Mouse (Mus musculus): ENCODE data around the gene Slc5a11. TPM values are rescaled to one million over a fixed set of nuclear protein-coding genes. Genes with fewer than 3 reads are reported as not detected.

Gene Slc5a11
- total RNA-seq (2014; rRNA removed) (0.23 and 0.29 TPM in 2 replicates), polyA plus RNA-seq (2015; fragmentation: Nextera tagmentation; extraction: Ambion mirVana) (0.15 and 0.17 TPM in 2 replicates)

DNA sequence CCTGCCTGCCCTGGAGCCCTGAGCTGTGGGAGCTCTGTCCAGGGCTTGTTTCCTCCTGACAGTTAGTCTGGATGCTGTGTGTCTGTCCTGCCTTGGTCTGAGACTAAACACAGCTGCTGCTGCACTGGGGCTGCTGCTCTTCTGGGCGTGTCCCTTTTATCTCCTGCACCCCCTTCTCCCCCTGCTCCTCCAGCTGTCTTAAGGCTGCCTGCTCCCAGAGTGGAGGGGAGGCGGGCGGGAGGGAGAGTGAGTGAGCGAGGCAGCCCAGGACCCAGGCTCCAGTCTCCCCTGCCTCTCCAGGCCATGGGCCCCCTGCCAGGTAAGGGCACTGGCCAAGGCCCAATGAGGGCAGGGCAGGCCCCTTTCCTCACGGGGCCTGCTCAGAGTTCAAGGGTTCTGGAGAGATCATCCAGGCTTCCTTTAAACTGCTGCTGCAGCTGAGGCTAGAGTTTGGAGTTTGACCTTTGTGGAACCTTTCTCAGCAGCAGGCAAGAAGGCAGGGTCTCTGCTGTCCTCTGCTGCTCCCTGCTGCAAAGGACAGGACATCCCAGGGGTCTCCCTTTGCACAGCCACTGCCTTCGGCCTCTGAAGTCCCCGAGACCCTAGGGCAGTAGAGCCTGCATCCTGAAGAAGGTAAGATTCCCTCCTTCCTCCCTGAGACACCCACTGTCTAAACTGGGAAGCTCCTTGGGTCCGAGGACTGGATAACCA is at the start of gene Slc5a11:
Slc5a11 (plus strand) TSS at position 416 of the 711 bp plus-strand sequence.
- no peak for DNase-seq
- H3K36me3 ChIP-seq (ENCODE audit: insufficient read depth): no peaks in the 10 kb centered on the region
- no peak within 1 kb of the TSS for H3K4me2 ChIP-seq (ENCODE audit: low read depth)
- no peak for TF ChIP-seq CTCF (IDR thresholded peaks at IDR 0.05; ENCODE audit: low read depth)
- H3K4me3 ChIP-seq (ENCODE audit: low read depth, low read length): no peak within 1 kb of the TSS
- ATAC-seq: peak; percentile 40; the same call in 1 of the 2 replicates
- H3K9me3 ChIP-seq (ENCODE audit: low read length): no peaks in the 10 kb centered on the region
- H3K9ac ChIP-seq: no peak within 1 kb of the TSS
- no peak within 1 kb of the TSS for H3K27ac ChIP-seq (ENCODE audit: low read depth, low read length)
- WGBS: 41% methylated on average over 8 of the region's 8 CpGs
- no peaks in the 10 kb centered on the region for H3K4me1 ChIP-seq (ENCODE audit: insufficient read depth)
- no peaks in the 10 kb centered on the region for H3K27me3 ChIP-seq (ENCODE audit: insufficient read depth, low read length)

DNA sequence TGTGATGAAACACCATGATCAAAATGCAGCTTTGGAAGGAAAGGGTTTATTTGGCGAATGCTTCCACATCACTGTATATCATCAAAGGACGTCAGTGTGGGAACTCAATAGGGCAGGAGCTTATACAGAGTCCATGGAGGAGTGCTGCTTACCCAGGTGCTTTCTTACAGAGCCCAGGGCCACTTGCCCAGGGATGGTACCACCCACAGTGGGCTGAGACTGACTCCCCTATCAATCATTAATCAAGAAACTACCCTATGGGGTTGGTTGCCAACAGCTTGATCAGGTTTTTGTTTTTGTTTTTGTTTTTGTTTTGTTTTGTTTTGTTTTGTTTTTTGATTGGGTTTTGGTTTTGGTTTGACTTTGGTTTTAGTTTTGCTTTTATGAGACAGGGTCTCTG is 47.1 kb upstream of the Slc5a11 start:
- Histone ChIP-seq H3K9me3 (ENCODE audit: low read length) (no peaks in the 10 kb centered on the region), H3K4me3 (ENCODE audit: low read depth, low read length) (no peak overlapping the region), H3K9ac (no peak overlapping the region), H3K4me1 (ENCODE audit: insufficient read depth) (no peaks in the 10 kb centered on the region), H3K27me3 (ENCODE audit: insufficient read depth, low read length) (no peaks in the 10 kb centered on the region), H3K36me3 (ENCODE audit: insufficient read depth) (peaks cover 78% of the 10 kb centered on the region), H3K27ac (ENCODE audit: low read depth, low read length) (no peak overlapping the region), H3K4me2 (ENCODE audit: low read depth) (no peak overlapping the region)
- ATAC-seq: no peak
- TF ChIP-seq CTCF (IDR thresholded peaks at IDR 0.05; ENCODE audit: low read depth): no peak
- no peak for DNase-seq
- WGBS: 78% methylated on average over 2 of the region's 2 CpGs

DNA sequence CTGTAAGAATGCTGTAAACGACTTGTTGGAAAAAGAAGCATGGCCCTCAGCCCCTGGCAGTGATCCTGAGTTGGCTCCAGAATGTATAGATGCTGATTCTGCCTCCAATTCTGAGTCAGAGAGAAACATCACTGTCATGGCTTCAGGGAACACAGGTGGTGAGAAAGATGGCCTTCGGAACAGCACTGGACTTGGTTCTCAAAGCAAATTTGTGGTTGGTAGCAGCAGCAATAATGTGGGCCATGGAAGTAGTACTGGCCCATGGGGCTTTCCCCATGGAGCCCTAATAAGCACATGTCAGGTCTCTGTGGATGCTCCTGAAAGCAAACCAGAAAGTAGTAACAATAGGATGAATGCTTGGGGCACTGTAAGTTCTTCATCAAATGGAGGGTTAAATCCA is 45.0 kb upstream of the Slc5a11 start:
- Histone ChIP-seq H3K36me3 (ENCODE audit: insufficient read depth) (peaks cover 72% of the 10 kb centered on the region), H3K4me3 (ENCODE audit: low read depth, low read length) (no peak overlapping the region), H3K27ac (ENCODE audit: low read depth, low read length) (no peak overlapping the region), H3K9me3 (ENCODE audit: low read length) (no peaks in the 10 kb centered on the region), H3K4me2 (ENCODE audit: low read depth) (no peak overlapping the region), H3K9ac (no peak overlapping the region), H3K27me3 (ENCODE audit: insufficient read depth, low read length) (no peaks in the 10 kb centered on the region), H3K4me1 (ENCODE audit: insufficient read depth) (no peaks in the 10 kb centered on the region)
- no peak for DNase-seq
- no peak for TF ChIP-seq CTCF (IDR thresholded peaks at IDR 0.05; ENCODE audit: low read depth)
- ATAC-seq: no peak
- WGBS: 80% methylated on average over 2 of the region's 2 CpGs

DNA sequence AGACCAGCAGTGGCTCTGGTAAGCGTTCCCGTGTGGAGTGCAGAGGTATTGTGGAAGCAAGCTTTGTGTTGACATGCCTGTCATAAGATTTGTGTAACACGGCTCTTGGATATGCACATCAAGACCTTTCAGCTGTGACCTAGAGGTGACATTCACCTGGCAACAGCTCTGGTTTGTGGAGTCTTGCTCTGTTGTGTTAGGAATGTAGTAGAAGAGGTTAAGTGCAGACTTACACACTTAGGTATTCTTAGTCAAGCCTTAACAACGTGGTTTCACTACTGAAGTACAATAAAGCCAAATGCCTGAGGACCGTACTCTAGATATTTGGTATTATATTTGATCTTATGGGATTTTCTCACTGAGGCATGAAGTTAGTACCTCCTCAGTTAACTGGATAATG is 42.5 kb upstream of the Slc5a11 start:
- Histone ChIP-seq H3K36me3 (ENCODE audit: insufficient read depth) (peaks cover 70% of the 10 kb centered on the region), H3K27me3 (ENCODE audit: insufficient read depth, low read length) (no peaks in the 10 kb centered on the region), H3K4me3 (ENCODE audit: low read depth, low read length) (no peak overlapping the region), H3K27ac (ENCODE audit: low read depth, low read length) (no peak overlapping the region), H3K4me2 (ENCODE audit: low read depth) (no peak overlapping the region), H3K4me1 (ENCODE audit: insufficient read depth) (no peaks in the 10 kb centered on the region), H3K9me3 (ENCODE audit: low read length) (no peaks in the 10 kb centered on the region), H3K9ac (no peak overlapping the region)
- no peak for TF ChIP-seq CTCF (IDR thresholded peaks at IDR 0.05; ENCODE audit: low read depth)
- DNase-seq: no peak
- ATAC-seq: no peak
- 88% methylated on average over 5 of the region's 5 CpGs for WGBS

DNA sequence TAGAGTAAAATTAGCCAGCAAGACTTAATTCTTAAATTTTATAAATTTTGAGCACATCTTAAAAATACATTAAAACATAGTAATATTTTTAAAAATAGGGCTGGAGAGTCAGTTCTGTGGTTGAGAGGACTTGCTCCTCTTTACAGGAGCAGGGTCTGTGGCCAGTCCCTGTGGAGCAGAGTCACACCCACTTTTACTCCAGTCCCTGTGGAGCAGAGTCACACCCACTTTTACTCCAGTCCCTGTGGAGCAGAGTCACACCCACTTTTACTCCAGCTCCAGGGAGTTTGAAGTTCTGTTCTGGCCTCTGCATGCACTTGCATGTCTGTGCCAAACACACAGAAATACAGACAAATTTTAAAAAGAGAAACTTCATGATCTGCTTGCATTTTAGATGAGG is 37.4 kb upstream of the Slc5a11 start:
- Histone ChIP-seq H3K4me2 (ENCODE audit: low read depth) (no peak overlapping the region), H3K27ac (ENCODE audit: low read depth, low read length) (no peak overlapping the region)
- TF ChIP-seq CTCF (IDR thresholded peaks at IDR 0.05; ENCODE audit: low read depth): no peak

GRCm38 (mm10) chr7:123181787-123182701 is 32.5 kb upstream of the Slc5a11 start:
- no peak for TF ChIP-seq CTCF (IDR thresholded peaks at IDR 0.05; ENCODE audit: low read depth)
- ATAC-seq: no peak
- Histone ChIP-seq H3K4me3 (ENCODE audit: low read depth, low read length) (no peak overlapping the region), H3K4me2 (ENCODE audit: low read depth) (no peak overlapping the region), H3K9me3 (ENCODE audit: low read length) (no peaks in the 10 kb centered on the region), H3K36me3 (ENCODE audit: insufficient read depth) (peaks cover 84% of the 10 kb centered on the region), H3K27ac (ENCODE audit: low read depth, low read length) (no peak overlapping the region), H3K27me3 (ENCODE audit: insufficient read depth, low read length) (no peaks in the 10 kb centered on the region), H3K4me1 (ENCODE audit: insufficient read depth) (no peaks in the 10 kb centered on the region), H3K9ac (no peak overlapping the region)
- DNase-seq: no peak
- 87% methylated on average over 20 of the region's 20 CpGs for WGBS

More for the DNA sequence above, 37.4 kb upstream of the Slc5a11 start:
- no peak overlapping the region for H3K4me3 ChIP-seq (ENCODE audit: low read depth, low read length)
- DNase-seq (no peak), ATAC-seq (no peak)
- H3K9me3 ChIP-seq (ENCODE audit: low read length): no peaks in the 10 kb centered on the region
- no peak overlapping the region for H3K9ac ChIP-seq
- peaks cover 75% of the 10 kb centered on the region for H3K36me3 ChIP-seq (ENCODE audit: insufficient read depth)
- H3K4me1 ChIP-seq (ENCODE audit: insufficient read depth): no peaks in the 10 kb centered on the region
- no peaks in the 10 kb centered on the region for H3K27me3 ChIP-seq (ENCODE audit: insufficient read depth, low read length)

GRCm38 (mm10) chr7:123184891-123185290 is 29.7 kb upstream of the Slc5a11 start:
- no peaks in the 10 kb centered on the region for H3K9me3 ChIP-seq (ENCODE audit: low read length)
- H3K9ac ChIP-seq: no peak overlapping the region
- H3K27ac ChIP-seq (ENCODE audit: low read depth, low read length): no peak overlapping the region
- 95% methylated on average over 1 of the region's 1 CpGs for WGBS
- DNase-seq (no peak), ATAC-seq (no peak)
- H3K4me2 ChIP-seq (ENCODE audit: low read depth): no peak overlapping the region
- no peak overlapping the region for H3K4me3 ChIP-seq (ENCODE audit: low read depth, low read length)
- no peak for TF ChIP-seq CTCF (IDR thresholded peaks at IDR 0.05; ENCODE audit: low read depth)
- peaks cover 90% of the 10 kb centered on the region for H3K36me3 ChIP-seq (ENCODE audit: insufficient read depth)
- H3K4me1 ChIP-seq (ENCODE audit: insufficient read depth): no peaks in the 10 kb centered on the region
- H3K27me3 ChIP-seq (ENCODE audit: insufficient read depth, low read length): no peaks in the 10 kb centered on the region
